Mouse (Mus musculus) spleen, adult 2 months (tissue): ENCODE measurements around the gene Aebp1. TPM values are rescaled to one million over a fixed set of nuclear protein-coding genes. Genes with fewer than 3 reads are reported as not detected.

Experiments used
- DNase-seq, 2 experiments: peaks; one replicate each; pipeline versions ENCODE4 v3.0.0 to v3.0.0-alpha.2; 2012 to 2021; ENCODE audit warnings: low spot score in 2 of 2, low read depth in 1 of 2
- H3K27ac ChIP-seq: fragments of 200-500 bp; 2 replicates; pipeline ENCODE4 v1.5.1; 2012; ENCODE audit warnings: low read length, inconsistent platforms; ENCODE audit not compliant: insufficient read depth
- H3K27me3 ChIP-seq: fragments of 200-500 bp; 2 replicates; pipeline ENCODE4 v1.6.1; 2012; ENCODE audit warnings: mild to moderate bottlenecking, moderate library complexity, low read length, inconsistent platforms; ENCODE audit not compliant: control insufficient read depth, insufficient read depth
- H3K36me3 ChIP-seq: fragments of 200-500 bp; 2 replicates; pipeline ENCODE4 v1.6.1; 2012; ENCODE audit warnings: mild to moderate bottlenecking, low read length, inconsistent platforms; ENCODE audit not compliant: control insufficient read depth, insufficient read depth
- H3K4me1 ChIP-seq: fragments of 200-500 bp; 2 replicates; pipeline ENCODE4 v1.6.1; 2011; ENCODE audit warnings: inconsistent platforms; ENCODE audit not compliant: control insufficient read depth, insufficient read depth, insufficient read length
- H3K4me3 ChIP-seq: fragments of 200-500 bp; 2 replicates; pipeline ENCODE4 v1.5.1; 2011; ENCODE audit warnings: mild to moderate bottlenecking, inconsistent platforms; ENCODE audit not compliant: insufficient read depth, insufficient read length; ENCODE audit errors: extremely low read depth
- CTCF ChIP-seq: fragments of 200-500 bp; IDR thresholded peaks from 2 replicates; pipeline ENCODE4 v1.5.1; 2011; ENCODE audit warnings: mild to moderate bottlenecking, inconsistent platforms; ENCODE audit not compliant: insufficient read depth, insufficient read length, insufficient replicate concordance; ENCODE audit errors: extremely low read depth
- POLR2A ChIP-seq: fragments of 200-500 bp; IDR thresholded peaks from 2 replicates; pipeline ENCODE4 v1.6.1; 2011; ENCODE audit warnings: low read depth, low read length, inconsistent platforms
- WGBS: fragments of 180-500 bp; shearing (Covaris S2); methylation state at CpG from one replicate; pipeline ENCODE4 v1.1.7; 2018; 5-methylcytosine and 5-hydroxymethylcytosine counted together
- polyA plus RNA-seq: library from polyadenylated mRNA; depleted of rRNA; stranded (reverse); fragments of >200 nt; gene quantifications from 2 replicates; pipeline ENCODE4 v1.2.3, GENCODE M21; 2012

Aebp1 gene
- polyA plus RNA-seq, 1 experiment: 15.7 TPM

GRCm38 (mm10) chr11:5908642-5909041 lies 46.9 kb downstream of the Aebp1 start:
- H3K27ac ChIP-seq: no peak overlapping the region
- no peak for DNase-seq
- H3K4me3 ChIP-seq: no peak overlapping the region
- H3K36me3 ChIP-seq: no peaks in the 10 kb centered on the region
- no peaks in the 10 kb centered on the region for H3K4me1 ChIP-seq
- no peak for TF ChIP-seq CTCF
- no peak for TF ChIP-seq POLR2A
- H3K27me3 ChIP-seq: no peaks in the 10 kb centered on the region
- 92% methylated on average over 4 of the region's 4 CpGs for WGBS

- no peaks in the 10 kb centered on the region for H3K27me3 ChIP-seq
- DNase-seq: peak in 1 of 2 experiments; percentile 49
- TF ChIP-seq CTCF: peak; percentile 57; the same call in 1 of the 2 replicates
- TF ChIP-seq POLR2A: no peak
- WGBS: 28% methylated on average over 5 of the region's 5 CpGs
- no peak overlapping the region for H3K4me3 ChIP-seq
- H3K27ac ChIP-seq: no peak overlapping the region
- H3K4me1 ChIP-seq: no peaks in the 10 kb centered on the region
- H3K36me3 ChIP-seq: no peaks in the 10 kb centered on the region
These were observed 50.9 kb downstream of the Aebp1 start for GRCm38 (mm10) chr11:5912635-5913034.

- DNase-seq: no peak
- WGBS: 73% methylated on average over 8 of the region's 8 CpGs
- Histone ChIP-seq H3K36me3 (no peaks in the 10 kb centered on the region), H3K27me3 (no peaks in the 10 kb centered on the region), H3K4me3 (no peak overlapping the region), H3K27ac (no peak overlapping the region), H3K4me1 (no peaks in the 10 kb centered on the region)
- no peak for TF ChIP-seq CTCF
- no peak for TF ChIP-seq POLR2A
These were observed 51.5 kb downstream of the Aebp1 start for GRCm38 (mm10) chr11:5913256-5913655.

- DNase-seq: no peak
- WGBS: 72% methylated on average over 4 of the region's 4 CpGs
- Histone ChIP-seq H3K4me3 (no peak overlapping the region), H3K27me3 (no peaks in the 10 kb centered on the region), H3K36me3 (no peaks in the 10 kb centered on the region), H3K4me1 (no peaks in the 10 kb centered on the region), H3K27ac (no peak overlapping the region)
- TF ChIP-seq CTCF: no peak
- TF ChIP-seq POLR2A: no peak
These were observed 52.2 kb downstream of the Aebp1 start for GRCm38 (mm10) chr11:5913936-5914335.

- 65% methylated on average over 5 of the region's 5 CpGs for WGBS
- no peak for DNase-seq
- Histone ChIP-seq H3K4me1 (no peaks in the 10 kb centered on the region), H3K27ac (no peak overlapping the region), H3K4me3 (no peak overlapping the region), H3K36me3 (no peaks in the 10 kb centered on the region), H3K27me3 (no peaks in the 10 kb centered on the region)
- TF ChIP-seq CTCF (no peak), POLR2A (no peak)
These were observed 53.2 kb downstream of the Aebp1 start for GRCm38 (mm10) chr11:5914940-5915339.

GRCm38 (mm10) chr11:5915429-5916177 lies 53.9 kb downstream of the Aebp1 start:
- no peak for DNase-seq
- H3K27ac ChIP-seq: no peak overlapping the region
- H3K36me3 ChIP-seq: no peaks in the 10 kb centered on the region
- WGBS: 53% methylated on average over 5 of the region's 5 CpGs
- H3K4me1 ChIP-seq: no peaks in the 10 kb centered on the region
- H3K27me3 ChIP-seq: no peaks in the 10 kb centered on the region
- TF ChIP-seq POLR2A (no peak), CTCF (no peak)
- no peak overlapping the region for H3K4me3 ChIP-seq

- WGBS: 92% methylated on average over 8 of the region's 8 CpGs
- no peak for DNase-seq
- Histone ChIP-seq H3K4me3 (no peak overlapping the region), H3K4me1 (no peaks in the 10 kb centered on the region), H3K27ac (no peak overlapping the region), H3K36me3 (no peaks in the 10 kb centered on the region), H3K27me3 (no peaks in the 10 kb centered on the region)
- TF ChIP-seq POLR2A (no peak), CTCF (no peak)
These were observed 54.4 kb downstream of the Aebp1 start for GRCm38 (mm10) chr11:5916178-5916548.
